ENCODE assay signal across 17 mouse cellular contexts in the genomic region with DNA sequence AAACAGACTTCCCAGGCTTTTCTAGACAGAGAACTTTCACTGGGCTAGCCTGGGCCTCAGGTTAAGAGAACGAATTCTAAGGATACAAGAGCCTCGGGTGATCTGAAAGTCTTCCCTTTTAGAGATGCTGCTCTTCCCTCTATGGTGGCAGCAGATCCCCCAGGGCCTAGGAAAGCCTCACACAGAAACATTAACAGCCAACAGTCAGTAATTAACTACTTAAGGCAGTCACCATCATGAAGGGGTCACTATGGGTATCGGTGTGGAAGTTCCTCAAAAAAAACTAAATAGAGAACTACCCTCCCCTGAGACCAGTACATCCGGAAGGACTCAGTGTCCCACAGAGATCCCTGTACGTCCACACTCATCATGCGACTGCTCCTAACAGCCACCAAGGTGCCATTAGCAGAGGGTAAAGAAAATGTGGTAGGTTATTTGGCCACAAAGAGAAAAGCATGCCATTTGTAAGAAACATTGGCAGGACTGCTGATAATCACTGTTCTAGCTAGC. TPM values are rescaled to one million over a fixed set of nuclear protein-coding genes. Genes with fewer than 3 reads are reported as not detected.
DNase-seq lines count a peak whose midpoint lies in the region; ATAC-seq and TF ChIP-seq lines count a peak whose summit lies in the region.
"Had no signal": no experiment of that assay in that cellular context is flagged by ENCODE, and none has a peak within 500 bp of the region (broad histone marks: within the 10 kb centered on the region; RNA-seq: fewer than 3 reads in every experiment).

No protein-coding gene starts in this region.

- ATAC-seq in heart, embryonic 12.5 days (ENCODE audit: insufficient number of reproducible peaks, low FRiP score): no peak
- 0 out of 2 replicates have a peak, but pooled peaks have one; percentile 33 for ATAC-seq in common myeloid progenitor, adult 5-6 weeks (replicated peaks; ENCODE audit: low read depth, poor library complexity, severe bottlenecking)
- ATAC-seq in stomach, embryonic 15.5 days (ENCODE audit: insufficient read depth, low FRiP score, low read depth): no peak
- ATAC-seq: forebrain, embryonic 13.5 days had no signal

- 0 out of 2 replicates have a peak overlapping the region, but pooled peaks have one; percentile 8 for H3K27ac ChIP-seq in heart, embryonic 12.5 days (ENCODE audit: poor library complexity, severe bottlenecking)
- H3K27ac ChIP-seq in left cerebral cortex, adult 2 months: peak overlapping the region; percentile 65
- 0 out of 2 replicates have a peak overlapping the region, but pooled peaks have one; percentile 58 for H3K27ac ChIP-seq in stomach, embryonic 15.5 days
- H3K27ac ChIP-seq: forebrain, embryonic 13.5 days; midbrain, embryonic 10.5 days had no signal

- TF ChIP-seq CTCF in left cerebral cortex, adult 2 months (IDR thresholded peaks at IDR 0.05): no peak

- intact Hi-C loops in left cerebral cortex, adult 2 months (cut with DNase I): loop anchor here (5.0 kb wide), 1 partner anchor 35 kb away; a partner anchor contains a TSS

- no peaks in the 10 kb centered on the region for H3K9me3 ChIP-seq in heart, embryonic 12.5 days (replicated peaks)
- H3K9me3 ChIP-seq in stomach, embryonic 15.5 days: no peaks in the 10 kb centered on the region
- H3K9me3 ChIP-seq: forebrain, embryonic 13.5 days; intestine, embryonic 15.5 days; midbrain, embryonic 10.5 days had no signal

- peaks cover 86% of the 10 kb centered on the region for H3K4me1 ChIP-seq in heart, embryonic 12.5 days (replicated peaks)
- peaks cover 10% of the 10 kb centered on the region; the same call in 1 of the 2 replicates for H3K4me1 ChIP-seq in stomach, embryonic 15.5 days
- H3K4me1 ChIP-seq: forebrain, embryonic 13.5 days had no signal

- no peak overlapping the region for H3K4me2 ChIP-seq in heart, embryonic 12.5 days
- no peak overlapping the region for H3K4me2 ChIP-seq in stomach, embryonic 15.5 days
- H3K4me2 ChIP-seq: forebrain, embryonic 13.5 days; intestine, embryonic 15.5 days had no signal

- H3K9ac ChIP-seq in heart, embryonic 12.5 days: no peak overlapping the region
- H3K9ac ChIP-seq in stomach, embryonic 15.5 days: no peak overlapping the region
- H3K9ac ChIP-seq: forebrain, embryonic 13.5 days; intestine, embryonic 15.5 days had no signal

- DNase-seq in heart, adult 9 months (ENCODE audit: low spot score in 2 of 2): no peak
- peak in 1 of 2 experiments; percentile 11 for DNase-seq in left cerebral cortex, adult 2 months (ENCODE audit: extremely low spot score in 1 of 2, low spot score in 2 of 2)
- no peak for DNase-seq in left cerebral cortex, adult 9 months (ENCODE audit: low spot score in 2 of 2)
- no peak for DNase-seq in cerebellum, adult 11-12 months
- no peak for DNase-seq in MN1 (ENCODE audit: low spot score)
- DNase-seq: cerebellum, adult 9-11 months; gastrocnemius, postnatal 10 days; layer of hippocampus, adult 9-11 months; left cerebral cortex, postnatal 4 days; right cerebral cortex, postnatal 4 days; thymus, adult 18-20 months had no signal

- 79% methylated on average over 6 of the region's 6 CpGs for WGBS in heart, embryonic 12.5 days
- 79% methylated on average over 6 of the region's 6 CpGs for WGBS in stomach, embryonic 15.5 days

- no peaks in the 10 kb centered on the region for H3K36me3 ChIP-seq in heart, embryonic 12.5 days
- no peaks in the 10 kb centered on the region for H3K36me3 ChIP-seq in stomach, embryonic 15.5 days
- H3K36me3 ChIP-seq: intestine, embryonic 15.5 days; midbrain, embryonic 10.5 days had no signal

- H3K27me3 ChIP-seq in heart, embryonic 12.5 days (replicated peaks): no peaks in the 10 kb centered on the region
- no peaks in the 10 kb centered on the region for H3K27me3 ChIP-seq in stomach, embryonic 15.5 days (replicated peaks)
- H3K27me3 ChIP-seq: forebrain, embryonic 13.5 days; intestine, embryonic 15.5 days had no signal

- H3K4me3 ChIP-seq in heart, embryonic 12.5 days: no peak overlapping the region
- H3K4me3 ChIP-seq in left cerebral cortex, adult 2 months: no peak overlapping the region
- H3K4me3 ChIP-seq in stomach, embryonic 15.5 days (replicated peaks): no peak overlapping the region
- H3K4me3 ChIP-seq: forebrain, embryonic 13.5 days; intestine, embryonic 15.5 days; midbrain, embryonic 10.5 days had no signal

RNA-seq across cellular contexts. Expression of a gene that starts 33.9 kb away (rescaled TPM):
- polyA plus RNA-seq in heart, embryonic 12.5 days (2016; fragmentation: Nextera tagmentation; extraction: Ambion mirVana): 29.9 and 30.2 TPM in 2 replicates
- total RNA-seq in left cerebral cortex, adult 2 months (2021): 10 to 100 TPM; 63.5 to 65.4 TPM
- 4.0 and 6.2 TPM in 2 replicates for total RNA-seq in common myeloid progenitor, adult 5-6 weeks (2017)
- 19.8 and 22.0 TPM in 2 replicates for polyA plus RNA-seq in stomach, embryonic 15.5 days (2015; fragmentation: Nextera tagmentation; extraction: Ambion mirVana)

Comparison
In these comparisons a context has a peak if more than half of its experiments do, and no peak if none do; other contexts are left out.
1. H3K27ac ChIP-seq: peak in every context shown above with its lines; median percentile 65 in left cerebral cortex, adult 2 months; 58 in stomach, embryonic 15.5 days; 8 in heart, embryonic 12.5 days.